Mouse (Mus musculus): ENCODE data around the gene Nicn1.

- TF ChIP-seq MAX (IDR thresholded peaks at IDR 0.05; ENCODE audit: low read depth) (no peak), MYOG (IDR thresholded peaks at IDR 0.05; ENCODE audit: control insufficient read depth in 1 of 3, insufficient read depth in 1 of 3, insufficient read length in 2 of 3, low read depth in 2 of 3) (peak in 1 of 3 experiments; percentile 61)
These were observed 27.0 kb upstream of the Nicn1 start for GRCm38 (mm10) chr9:108263131-108263681.
